Mouse (Mus musculus): ENCODE measurements around the gene Rhoa. TPM values are rescaled to one million over a fixed set of nuclear protein-coding genes. Genes with fewer than 3 reads are reported as not detected.

Gene Rhoa
- polyA plus RNA-seq, 1 experiment from 2014 or later: 331 TPM

- WGBS: 5% methylated on average over 11 of the region's 11 CpGs
- peak overlapping the region; percentile 97 for H3K27ac ChIP-seq
- peaks cover 22% of the 10 kb centered on the region for H3K4me1 ChIP-seq
- no peak; the same call in 1 of the 2 replicates for ATAC-seq (ENCODE audit: low FRiP score)
- peaks cover 23% of the 10 kb centered on the region for H3K36me3 ChIP-seq (replicated peaks)
- peak overlapping the region; percentile 87 for H3K4me2 ChIP-seq
- no peaks in the 10 kb centered on the region for H3K9me3 ChIP-seq
- H3K4me3 ChIP-seq (replicated peaks): peak overlapping the region; percentile 89
- no peaks in the 10 kb centered on the region for H3K27me3 ChIP-seq
- peak overlapping the region; percentile 85 for H3K9ac ChIP-seq
Observed at GRCm38 (mm10) chr9:108347024-108347423, 41.1 kb downstream of the Rhoa start.

GRCm38 (mm10) chr9:108347540-108348289 is 41.8 kb downstream of the Rhoa start, which contains the start of gene Usp4:
Gene Usp4 (plus strand): TSS chr9:108347853.
- H3K9ac ChIP-seq: peak within 1 kb of the TSS; percentile 85
- under 1% methylated on average over 73 of the region's 75 CpGs for WGBS
- peak; percentile 96 for ATAC-seq (ENCODE audit: low FRiP score)

DNA sequence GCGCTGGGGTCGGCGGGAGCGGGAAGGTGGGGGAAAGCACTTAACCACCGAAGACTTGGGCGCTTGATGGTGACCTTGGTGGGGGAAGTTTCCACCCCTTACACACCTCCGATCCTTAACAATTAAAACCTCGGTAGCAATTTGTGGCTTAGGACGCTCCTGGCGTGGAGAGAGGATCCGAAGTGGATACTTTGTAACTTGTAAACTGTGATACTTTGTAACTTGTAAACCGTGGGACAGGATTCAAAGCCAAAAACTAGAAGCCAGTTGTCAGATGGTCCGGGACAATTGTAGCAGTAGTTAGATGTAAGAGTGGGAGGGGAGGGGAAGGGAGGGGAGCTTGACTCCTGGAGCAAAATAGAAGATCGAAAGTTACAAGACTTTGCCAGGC is 42.4 kb downstream of the Rhoa start:
- peak overlapping the region; percentile 85 for H3K9ac ChIP-seq
- no peaks in the 10 kb centered on the region for H3K27me3 ChIP-seq
- H3K27ac ChIP-seq: peak overlapping the region; percentile 97
- WGBS: 9% methylated on average over 14 of the region's 14 CpGs
- H3K36me3 ChIP-seq (replicated peaks): peaks cover 35% of the 10 kb centered on the region
- H3K4me3 ChIP-seq (replicated peaks): peak overlapping the region; percentile 89
- peak overlapping the region; percentile 87 for H3K4me2 ChIP-seq
- peaks cover 22% of the 10 kb centered on the region for H3K4me1 ChIP-seq
- no peaks in the 10 kb centered on the region for H3K9me3 ChIP-seq
- no peak for ATAC-seq (ENCODE audit: low FRiP score)

More at GRCm38 (mm10) chr9:108347540-108348289, 41.8 kb downstream of the Rhoa start, which contains the start of gene Usp4:
- H3K9me3 ChIP-seq: no peaks in the 10 kb centered on the region
- peak within 1 kb of the TSS; percentile 89 for H3K4me3 ChIP-seq (replicated peaks)
- peaks cover 22% of the 10 kb centered on the region for H3K4me1 ChIP-seq
- H3K4me2 ChIP-seq: peak within 1 kb of the TSS; percentile 87
- H3K36me3 ChIP-seq (replicated peaks): peaks cover 30% of the 10 kb centered on the region
- H3K27me3 ChIP-seq: no peaks in the 10 kb centered on the region
- peak within 1 kb of the TSS; percentile 97 for H3K27ac ChIP-seq

DNA sequence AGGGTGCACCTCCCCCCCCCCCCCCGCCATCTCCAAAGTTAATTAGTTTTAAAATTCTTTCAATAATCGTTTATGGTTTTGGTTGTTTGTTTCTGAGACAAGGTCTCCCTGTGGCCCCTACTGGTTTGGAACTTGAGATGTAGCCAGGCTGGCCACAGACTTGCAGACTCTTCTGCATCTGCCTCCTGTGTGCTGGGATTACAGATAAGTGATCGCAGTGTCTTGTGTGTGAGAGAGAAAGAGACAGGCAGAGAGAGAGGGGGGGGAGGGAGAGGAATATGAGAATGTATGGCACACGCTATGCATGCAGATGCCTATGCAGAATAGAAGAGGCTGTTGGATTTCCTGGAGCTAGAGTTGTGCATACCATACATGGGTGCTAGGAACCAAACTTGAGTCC is 43.8 kb downstream of the Rhoa start:
- no peak overlapping the region for H3K27ac ChIP-seq
- H3K9me3 ChIP-seq: no peaks in the 10 kb centered on the region
- 99% methylated on average over 3 of the region's 4 CpGs for WGBS
- no peak overlapping the region for H3K9ac ChIP-seq
- H3K4me2 ChIP-seq: no peak overlapping the region
- peaks cover 22% of the 10 kb centered on the region for H3K4me1 ChIP-seq
- peaks cover 50% of the 10 kb centered on the region for H3K36me3 ChIP-seq (replicated peaks)
- H3K4me3 ChIP-seq (replicated peaks): no peak overlapping the region
- no peak for ATAC-seq (ENCODE audit: low FRiP score)
- H3K27me3 ChIP-seq: no peaks in the 10 kb centered on the region

- no peak for ATAC-seq (ENCODE audit: low FRiP score)
- Histone ChIP-seq H3K4me3 (replicated peaks) (no peak overlapping the region), H3K27me3 (no peaks in the 10 kb centered on the region), H3K36me3 (replicated peaks) (peaks cover 94% of the 10 kb centered on the region), H3K27ac (no peak overlapping the region), H3K9ac (no peak overlapping the region), H3K9me3 (no peaks in the 10 kb centered on the region), H3K4me2 (no peak overlapping the region), H3K4me1 (no peaks in the 10 kb centered on the region)
- WGBS: 93% methylated on average over 9 of the region's 9 CpGs
Observed at GRCm38 (mm10) chr9:108378234-108378633, 72.3 kb downstream of the Rhoa start.

GRCm38 (mm10) chr9:108378736-108379135 is 72.8 kb downstream of the Rhoa start:
- no peak overlapping the region for H3K27ac ChIP-seq
- H3K27me3 ChIP-seq: no peaks in the 10 kb centered on the region
- no peaks in the 10 kb centered on the region for H3K9me3 ChIP-seq
- 94% methylated on average over 5 of the region's 5 CpGs for WGBS
- no peak overlapping the region for H3K4me2 ChIP-seq
- ATAC-seq (ENCODE audit: low FRiP score): no peak
- no peaks in the 10 kb centered on the region for H3K4me1 ChIP-seq
- H3K9ac ChIP-seq: no peak overlapping the region
- H3K36me3 ChIP-seq (replicated peaks): peaks cover 94% of the 10 kb centered on the region
- H3K4me3 ChIP-seq (replicated peaks): no peak overlapping the region

GRCm38 (mm10) chr9:108379294-108379693 is 73.4 kb downstream of the Rhoa start:
- no peak overlapping the region for H3K27ac ChIP-seq
- 84% methylated on average over 4 of the region's 4 CpGs for WGBS
- H3K36me3 ChIP-seq (replicated peaks): peaks cover 94% of the 10 kb centered on the region
- no peak overlapping the region for H3K4me3 ChIP-seq (replicated peaks)
- H3K9ac ChIP-seq: no peak overlapping the region
- H3K4me2 ChIP-seq: no peak overlapping the region
- H3K9me3 ChIP-seq: no peaks in the 10 kb centered on the region
- ATAC-seq (ENCODE audit: low FRiP score): no peak
- no peaks in the 10 kb centered on the region for H3K4me1 ChIP-seq
- no peaks in the 10 kb centered on the region for H3K27me3 ChIP-seq

GRCm38 (mm10) chr9:108381382-108381781 is 75.5 kb downstream of the Rhoa start:
- Histone ChIP-seq H3K4me3 (replicated peaks) (no peak overlapping the region), H3K4me2 (no peak overlapping the region), H3K27ac (no peak overlapping the region), H3K9me3 (no peaks in the 10 kb centered on the region), H3K36me3 (replicated peaks) (peaks cover 96% of the 10 kb centered on the region), H3K4me1 (no peaks in the 10 kb centered on the region), H3K27me3 (no peaks in the 10 kb centered on the region), H3K9ac (no peak overlapping the region)
- 95% methylated on average over 9 of the region's 9 CpGs for WGBS
- ATAC-seq (ENCODE audit: low FRiP score): no peak

DNA sequence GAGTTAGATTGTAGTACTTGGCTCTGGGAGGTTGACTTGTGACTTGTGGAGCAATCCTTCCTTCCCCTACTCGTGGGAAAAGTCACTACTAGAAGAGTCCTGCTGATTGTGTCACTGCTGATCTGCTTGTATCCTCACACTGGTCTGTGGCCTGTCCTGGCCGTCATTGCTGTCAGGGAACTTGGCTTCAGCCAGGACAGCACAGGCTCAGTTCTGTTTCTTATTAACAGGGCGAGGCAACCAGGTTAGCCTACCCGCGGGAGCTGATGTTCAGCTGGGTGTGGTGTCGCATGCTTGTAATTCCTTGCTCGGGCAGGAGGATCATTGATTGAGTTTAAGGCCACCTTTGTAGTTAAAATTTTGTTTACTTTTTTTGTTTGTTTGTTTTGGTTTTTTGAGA is 79.1 kb downstream of the Rhoa start:
- no peak overlapping the region for H3K27ac ChIP-seq
- WGBS: 87% methylated on average over 7 of the region's 7 CpGs
- no peaks in the 10 kb centered on the region for H3K27me3 ChIP-seq
- H3K9me3 ChIP-seq: no peaks in the 10 kb centered on the region
- no peak for ATAC-seq (ENCODE audit: low FRiP score)
- H3K9ac ChIP-seq: no peak overlapping the region
- H3K4me3 ChIP-seq (replicated peaks): no peak overlapping the region
- no peaks in the 10 kb centered on the region for H3K4me1 ChIP-seq
- H3K4me2 ChIP-seq: no peak overlapping the region
- peaks cover 93% of the 10 kb centered on the region for H3K36me3 ChIP-seq (replicated peaks)

- no peak overlapping the region for H3K27ac ChIP-seq
- H3K4me3 ChIP-seq (replicated peaks): no peak overlapping the region
- H3K9me3 ChIP-seq: no peaks in the 10 kb centered on the region
- no peaks in the 10 kb centered on the region for H3K4me1 ChIP-seq
- H3K27me3 ChIP-seq: no peaks in the 10 kb centered on the region
- H3K36me3 ChIP-seq (replicated peaks): peaks cover 90% of the 10 kb centered on the region
- ATAC-seq (ENCODE audit: low FRiP score): no peak
- WGBS: 92% methylated on average over 4 of the region's 4 CpGs
- H3K9ac ChIP-seq: no peak overlapping the region
- no peak overlapping the region for H3K4me2 ChIP-seq
Observed at GRCm38 (mm10) chr9:108386816-108387215, 80.9 kb downstream of the Rhoa start.

Other genes with a start within 250 kb of the Rhoa start
- 0.27 and 0.41 TPM in 2 replicates for gene Mst1, start 225.7 kb upstream of the Rhoa start, polyA plus RNA-seq (2016; fragmentation: Nextera tagmentation; extraction: Ambion mirVana)
- 36.9 and 41.2 TPM in 2 replicates for gene Rnf123, start 222.8 kb upstream of the Rhoa start, polyA plus RNA-seq (2016; fragmentation: Nextera tagmentation; extraction: Ambion mirVana)
- 51.1 and 56.0 TPM in 2 replicates for gene Apeh, start 211.5 kb upstream of the Rhoa start, polyA plus RNA-seq (2016; fragmentation: Nextera tagmentation; extraction: Ambion mirVana)
- gene Bsn, start 115.7 kb upstream of the Rhoa start, polyA plus RNA-seq (2016; fragmentation: Nextera tagmentation; extraction: Ambion mirVana): 3.6 and 3.9 TPM in 2 replicates
- gene Dag1, start 42.2 kb upstream of the Rhoa start, polyA plus RNA-seq (2016; fragmentation: Nextera tagmentation; extraction: Ambion mirVana): 62.7 and 67.9 TPM in 2 replicates
- 65.0 and 69.8 TPM in 2 replicates for gene Nicn1, start 15.7 kb upstream of the Rhoa start, polyA plus RNA-seq (2016; fragmentation: Nextera tagmentation; extraction: Ambion mirVana)
- 17.7 and 22.4 TPM in 2 replicates for gene Amt, start 9.3 kb upstream of the Rhoa start, polyA plus RNA-seq (2016; fragmentation: Nextera tagmentation; extraction: Ambion mirVana)
- gene Tcta, start within 50 bp of the Rhoa start, polyA plus RNA-seq (2016; fragmentation: Nextera tagmentation; extraction: Ambion mirVana): 30.5 and 30.7 TPM in 2 replicates
- gene Gpx1, start 32.8 kb downstream of the Rhoa start, polyA plus RNA-seq (2016; fragmentation: Nextera tagmentation; extraction: Ambion mirVana): 574 and 659 TPM in 2 replicates
- 137 and 144 TPM in 2 replicates for gene Usp4, start 41.7 kb downstream of the Rhoa start, polyA plus RNA-seq (2016; fragmentation: Nextera tagmentation; extraction: Ambion mirVana)
- 1.8 and 1.9 TPM in 2 replicates for gene 1700102P08Rik, start 86.7 kb downstream of the Rhoa start, polyA plus RNA-seq (2016; fragmentation: Nextera tagmentation; extraction: Ambion mirVana)
- 1.1 and 1.4 TPM in 2 replicates for gene Ccdc36, start 122.4 kb downstream of the Rhoa start, polyA plus RNA-seq (2016; fragmentation: Nextera tagmentation; extraction: Ambion mirVana)
- gene BC048562, start 130.4 kb downstream of the Rhoa start, polyA plus RNA-seq (2016; fragmentation: Nextera tagmentation; extraction: Ambion mirVana): not detected in 2 replicates
- gene Ccdc71, start 154.4 kb downstream of the Rhoa start, polyA plus RNA-seq (2016; fragmentation: Nextera tagmentation; extraction: Ambion mirVana): 44.1 and 49.0 TPM in 2 replicates
- 67.6 and 70.0 TPM in 2 replicates for gene Klhdc8b, start 155.5 kb downstream of the Rhoa start, polyA plus RNA-seq (2016; fragmentation: Nextera tagmentation; extraction: Ambion mirVana)
- 37.9 and 39.5 TPM in 2 replicates for gene Lamb2, start 173.6 kb downstream of the Rhoa start, polyA plus RNA-seq (2016; fragmentation: Nextera tagmentation; extraction: Ambion mirVana)
- gene Usp19, start 184.5 kb downstream of the Rhoa start, polyA plus RNA-seq (2016; fragmentation: Nextera tagmentation; extraction: Ambion mirVana): 101 and 103 TPM in 2 replicates
- 85.7 and 91.4 TPM in 2 replicates for gene Qars, start 201.6 kb downstream of the Rhoa start, polyA plus RNA-seq (2016; fragmentation: Nextera tagmentation; extraction: Ambion mirVana)
- 170 and 171 TPM in 2 replicates for gene Qrich1, start 210.7 kb downstream of the Rhoa start, polyA plus RNA-seq (2016; fragmentation: Nextera tagmentation; extraction: Ambion mirVana)

All from forebrain, embryonic 12.5 days (tissue).